Mouse (Mus musculus) cerebellum, adult 18-20 months (tissue): ENCODE data around the gene Ttc30a2.

Source experiments
- DNase-seq, 2 experiments: peaks; one replicate each; pipeline ENCODE4 v3.0.0; 2021

The Ttc30a2 gene

GRCm38 (mm10) chr2:75926061-75926460 lies 51.9 kb downstream of the Ttc30a2 start:
- no peak for DNase-seq
